Mouse (Mus musculus): ENCODE data around the gene Lrriq4. TPM values are rescaled to one million over a fixed set of nuclear protein-coding genes. Genes with fewer than 3 reads are reported as not detected.

Lrriq4 gene
- total and polyA plus RNA-seq, 2 experiments from 2014 or later, result not detected

GRCm38 (mm10) chr3:30705977-30706376 is 61.7 kb downstream of the Lrriq4 start:
- Histone ChIP-seq H3K4me2 (ENCODE audit: low read depth) (no peak overlapping the region), H3K4me1 (ENCODE audit: insufficient read depth) (no peaks in the 10 kb centered on the region), H3K9me3 (ENCODE audit: low read length) (no peaks in the 10 kb centered on the region), H3K36me3 (ENCODE audit: insufficient read depth) (no peaks in the 10 kb centered on the region), H3K27me3 (ENCODE audit: insufficient read depth, low read length) (no peaks in the 10 kb centered on the region), H3K4me3 (ENCODE audit: low read depth, low read length) (no peak overlapping the region), H3K27ac (ENCODE audit: low read depth, low read length) (no peak overlapping the region), H3K9ac (no peak overlapping the region)
- DNase-seq (no peak), ATAC-seq (no peak)
- 89% methylated on average over 3 of the region's 3 CpGs for WGBS
- TF ChIP-seq CTCF (IDR thresholded peaks at IDR 0.05; ENCODE audit: low read depth), result no peak

- 83% methylated on average over 4 of the region's 4 CpGs for WGBS
- no peak for DNase-seq
- Histone ChIP-seq H3K9ac (no peak overlapping the region), H3K27ac (ENCODE audit: low read depth, low read length) (no peak overlapping the region), H3K27me3 (ENCODE audit: insufficient read depth, low read length) (no peaks in the 10 kb centered on the region), H3K4me1 (ENCODE audit: insufficient read depth) (no peaks in the 10 kb centered on the region), H3K9me3 (ENCODE audit: low read length) (no peaks in the 10 kb centered on the region), H3K36me3 (ENCODE audit: insufficient read depth) (no peaks in the 10 kb centered on the region), H3K4me2 (ENCODE audit: low read depth) (no peak overlapping the region), H3K4me3 (ENCODE audit: low read depth, low read length) (no peak overlapping the region)
- ATAC-seq, result no peak
- TF ChIP-seq CTCF (IDR thresholded peaks at IDR 0.05; ENCODE audit: low read depth), result no peak
Observed at GRCm38 (mm10) chr3:30706614-30707276, 62.4 kb downstream of the Lrriq4 start.

- Histone ChIP-seq H3K9me3 (ENCODE audit: low read length) (no peaks in the 10 kb centered on the region), H3K27me3 (ENCODE audit: insufficient read depth, low read length) (no peaks in the 10 kb centered on the region), H3K4me3 (ENCODE audit: low read depth, low read length) (no peak overlapping the region), H3K36me3 (ENCODE audit: insufficient read depth) (no peaks in the 10 kb centered on the region), H3K4me1 (ENCODE audit: insufficient read depth) (no peaks in the 10 kb centered on the region), H3K27ac (ENCODE audit: low read depth, low read length) (no peak overlapping the region), H3K4me2 (ENCODE audit: low read depth) (no peak overlapping the region), H3K9ac (no peak overlapping the region)
- WGBS, result 86% methylated on average over 6 of the region's 6 CpGs
- DNase-seq, result no peak
- ATAC-seq, result no peak
- TF ChIP-seq CTCF (IDR thresholded peaks at IDR 0.05; ENCODE audit: low read depth), result no peak
Observed at GRCm38 (mm10) chr3:30710191-30710590, 65.9 kb downstream of the Lrriq4 start.

- no peaks in the 10 kb centered on the region for H3K4me1 ChIP-seq (ENCODE audit: insufficient read depth)
- H3K36me3 ChIP-seq (ENCODE audit: insufficient read depth), result no peaks in the 10 kb centered on the region
- no peak overlapping the region for H3K4me3 ChIP-seq (ENCODE audit: low read depth, low read length)
- ATAC-seq (no peak), DNase-seq (no peak)
- H3K27ac ChIP-seq (ENCODE audit: low read depth, low read length), result no peak overlapping the region
- H3K9ac ChIP-seq, result no peak overlapping the region
- TF ChIP-seq CTCF (IDR thresholded peaks at IDR 0.05; ENCODE audit: low read depth), result no peak
- 92% methylated on average over 1 of the region's 1 CpGs for WGBS
- no peaks in the 10 kb centered on the region for H3K27me3 ChIP-seq (ENCODE audit: insufficient read depth, low read length)
- H3K4me2 ChIP-seq (ENCODE audit: low read depth), result no peak overlapping the region
- no peaks in the 10 kb centered on the region for H3K9me3 ChIP-seq (ENCODE audit: low read length)
Observed at GRCm38 (mm10) chr3:30713334-30713733, 69.0 kb downstream of the Lrriq4 start.

- Histone ChIP-seq H3K9me3 (ENCODE audit: low read length) (no peaks in the 10 kb centered on the region), H3K27ac (ENCODE audit: low read depth, low read length) (no peak overlapping the region), H3K9ac (no peak overlapping the region), H3K36me3 (ENCODE audit: insufficient read depth) (no peaks in the 10 kb centered on the region), H3K4me3 (ENCODE audit: low read depth, low read length) (no peak overlapping the region), H3K27me3 (ENCODE audit: insufficient read depth, low read length) (no peaks in the 10 kb centered on the region; the same call in 1 of the 2 replicates), H3K4me2 (ENCODE audit: low read depth) (no peak overlapping the region), H3K4me1 (ENCODE audit: insufficient read depth) (no peaks in the 10 kb centered on the region)
- 89% methylated on average over 3 of the region's 3 CpGs for whole genome bisulfite sequencing
- DNase-seq, result no peak
- ATAC-seq, result no peak
- no peak for TF ChIP-seq CTCF (IDR thresholded peaks at IDR 0.05; ENCODE audit: low read depth)
Observed at GRCm38 (mm10) chr3:30718649-30719048, 74.3 kb downstream of the Lrriq4 start.

Other genes with a start within 250 kb of the Lrriq4 start
- 3.2 and 3.9 TPM in 2 replicates for gene Mecom, start 96.5 kb upstream of the Lrriq4 start, total RNA-seq (2014; rRNA removed)
- 1.9 TPM in 2 replicates for gene Mecom, start 96.5 kb upstream of the Lrriq4 start, polyA plus RNA-seq (2015; fragmentation: Nextera tagmentation; extraction: Ambion mirVana)
- 0.14 and 0.54 TPM in 2 replicates for gene Actrt3, start 44.6 kb upstream of the Lrriq4 start, total RNA-seq (2014; rRNA removed)
- gene Actrt3, start 44.6 kb upstream of the Lrriq4 start, polyA plus RNA-seq (2015; fragmentation: Nextera tagmentation; extraction: Ambion mirVana), result 0.54 and 0.58 TPM in 2 replicates
- gene Mynn, start 42.4 kb upstream of the Lrriq4 start, total RNA-seq (2014; rRNA removed), result 28.0 and 31.0 TPM in 2 replicates
- 17.2 and 21.1 TPM in 2 replicates for gene Mynn, start 42.4 kb upstream of the Lrriq4 start, polyA plus RNA-seq (2015; fragmentation: Nextera tagmentation; extraction: Ambion mirVana)
- 1.7 and 2.1 TPM in 2 replicates for gene Lrrc34, start 3.4 kb downstream of the Lrriq4 start, total RNA-seq (2014; rRNA removed)
- gene Lrrc34, start 3.4 kb downstream of the Lrriq4 start, polyA plus RNA-seq (2015; fragmentation: Nextera tagmentation; extraction: Ambion mirVana), result 1.6 and 1.7 TPM in 2 replicates
- not detected in 2 replicates for gene Lrrc31, start 55.3 kb downstream of the Lrriq4 start, total RNA-seq (2014; rRNA removed)
- gene Lrrc31, start 55.3 kb downstream of the Lrriq4 start, polyA plus RNA-seq (2015; fragmentation: Nextera tagmentation; extraction: Ambion mirVana), result not detected in 2 replicates
- 0.33 and 0.38 TPM in 2 replicates for gene Samd7, start 101.8 kb downstream of the Lrriq4 start, total RNA-seq (2014; rRNA removed)
- 0.04 and 0.11 TPM in 2 replicates for gene Samd7, start 101.8 kb downstream of the Lrriq4 start, polyA plus RNA-seq (2015; fragmentation: Nextera tagmentation; extraction: Ambion mirVana)
- 66.7 and 72.1 TPM in 2 replicates for gene Sec62, start 148.4 kb downstream of the Lrriq4 start, total RNA-seq (2014; rRNA removed)
- gene Sec62, start 148.4 kb downstream of the Lrriq4 start, polyA plus RNA-seq (2015; fragmentation: Nextera tagmentation; extraction: Ambion mirVana), result 88.5 and 92.8 TPM in 2 replicates
- gene Gpr160, start 211.4 kb downstream of the Lrriq4 start, total RNA-seq (2014; rRNA removed), result 0.08 and 1.5 TPM in 2 replicates
- 1.5 and 3.1 TPM in 2 replicates for gene Gpr160, start 211.4 kb downstream of the Lrriq4 start, polyA plus RNA-seq (2015; fragmentation: Nextera tagmentation; extraction: Ambion mirVana)

Measured in forebrain, postnatal 0 days (tissue).